Mouse (Mus musculus): ENCODE measurements around the gene Cmtm5. TPM values are rescaled to one million over a fixed set of nuclear protein-coding genes. Genes with fewer than 3 reads are reported as not detected.

The Cmtm5 gene
- polyA plus RNA-seq, 1 experiment from 2014 or later = not detected

GRCm38 (mm10) chr14:54960769-54961168 lies 24.7 kb downstream of the Cmtm5 start:
- DNase-seq (ENCODE audit: low spot score) (no peak), ATAC-seq (replicated peaks; ENCODE audit: low FRiP score) (no peak)
- no peak overlapping the region for H3K9ac ChIP-seq (ENCODE audit: low read depth, low read length)
- no peak overlapping the region for H3K27ac ChIP-seq (ENCODE audit: low read depth, low read length)
- H3K36me3 ChIP-seq (ENCODE audit: control insufficient read depth, insufficient read depth, low read length) = no peaks in the 10 kb centered on the region
- H3K4me3 ChIP-seq (ENCODE audit: low read depth, low read length) = no peak overlapping the region
- H3K4me1 ChIP-seq (replicated peaks; ENCODE audit: control insufficient read depth, insufficient read depth, low read length) = no peaks in the 10 kb centered on the region
- H3K4me2 ChIP-seq = no peak overlapping the region
- H3K9me3 ChIP-seq (ENCODE audit: control insufficient read depth, low read length) = no peaks in the 10 kb centered on the region
- H3K27me3 ChIP-seq (replicated peaks; ENCODE audit: control insufficient read depth, insufficient read depth, low read length) = no peaks in the 10 kb centered on the region
- WGBS = 58% methylated on average over 10 of the region's 10 CpGs

GRCm38 (mm10) chr14:54961487-54961886 lies 25.4 kb downstream of the Cmtm5 start:
- DNase-seq (ENCODE audit: low spot score) (no peak), ATAC-seq (replicated peaks; ENCODE audit: low FRiP score) (no peak)
- 70% methylated on average over 5 of the region's 5 CpGs for WGBS
- Histone ChIP-seq H3K27me3 (replicated peaks; ENCODE audit: control insufficient read depth, insufficient read depth, low read length) (no peaks in the 10 kb centered on the region), H3K36me3 (ENCODE audit: control insufficient read depth, insufficient read depth, low read length) (no peaks in the 10 kb centered on the region), H3K4me2 (no peak overlapping the region), H3K9me3 (ENCODE audit: control insufficient read depth, low read length) (no peaks in the 10 kb centered on the region), H3K4me3 (ENCODE audit: low read depth, low read length) (no peak overlapping the region), H3K27ac (ENCODE audit: low read depth, low read length) (no peak overlapping the region), H3K9ac (ENCODE audit: low read depth, low read length) (no peak overlapping the region), H3K4me1 (replicated peaks; ENCODE audit: control insufficient read depth, insufficient read depth, low read length) (no peaks in the 10 kb centered on the region)

GRCm38 (mm10) chr14:54962714-54963113 lies 26.7 kb downstream of the Cmtm5 start:
- Histone ChIP-seq H3K27ac (ENCODE audit: low read depth, low read length) (no peak overlapping the region), H3K9ac (ENCODE audit: low read depth, low read length) (no peak overlapping the region), H3K4me3 (ENCODE audit: low read depth, low read length) (no peak overlapping the region), H3K27me3 (replicated peaks; ENCODE audit: control insufficient read depth, insufficient read depth, low read length) (no peaks in the 10 kb centered on the region), H3K4me2 (no peak overlapping the region), H3K9me3 (ENCODE audit: control insufficient read depth, low read length) (no peaks in the 10 kb centered on the region), H3K36me3 (ENCODE audit: control insufficient read depth, insufficient read depth, low read length) (no peaks in the 10 kb centered on the region), H3K4me1 (replicated peaks; ENCODE audit: control insufficient read depth, insufficient read depth, low read length) (no peaks in the 10 kb centered on the region)
- DNase-seq (ENCODE audit: low spot score) = no peak
- 83% methylated on average over 7 of the region's 7 CpGs for WGBS
- no peak for ATAC-seq (replicated peaks; ENCODE audit: low FRiP score)

- no peaks in the 10 kb centered on the region for H3K9me3 ChIP-seq (ENCODE audit: control insufficient read depth, low read length)
- no peaks in the 10 kb centered on the region for H3K4me1 ChIP-seq (replicated peaks; ENCODE audit: control insufficient read depth, insufficient read depth, low read length)
- H3K27ac ChIP-seq (ENCODE audit: low read depth, low read length) = no peak overlapping the region
- H3K4me3 ChIP-seq (ENCODE audit: low read depth, low read length) = no peak overlapping the region
- 87% methylated on average over 11 of the region's 11 CpGs for WGBS
- no peak for ATAC-seq (replicated peaks; ENCODE audit: low FRiP score)
- no peak overlapping the region for H3K4me2 ChIP-seq
- no peaks in the 10 kb centered on the region for H3K36me3 ChIP-seq (ENCODE audit: control insufficient read depth, insufficient read depth, low read length)
- no peaks in the 10 kb centered on the region for H3K27me3 ChIP-seq (replicated peaks; ENCODE audit: control insufficient read depth, insufficient read depth, low read length)
- no peak for DNase-seq (ENCODE audit: low spot score)
- no peak overlapping the region for H3K9ac ChIP-seq (ENCODE audit: low read depth, low read length)
Observed at GRCm38 (mm10) chr14:54963727-54964126, 27.7 kb downstream of the Cmtm5 start.

- Histone ChIP-seq H3K4me1 (replicated peaks; ENCODE audit: control insufficient read depth, insufficient read depth, low read length) (no peaks in the 10 kb centered on the region), H3K9ac (ENCODE audit: low read depth, low read length) (no peak overlapping the region), H3K27me3 (replicated peaks; ENCODE audit: control insufficient read depth, insufficient read depth, low read length) (0 out of 2 replicates have a peak, but pooled peaks cover 2% of the 10 kb centered on the region), H3K36me3 (ENCODE audit: control insufficient read depth, insufficient read depth, low read length) (no peaks in the 10 kb centered on the region), H3K4me2 (no peak overlapping the region), H3K9me3 (ENCODE audit: control insufficient read depth, low read length) (no peaks in the 10 kb centered on the region), H3K27ac (ENCODE audit: low read depth, low read length) (no peak overlapping the region), H3K4me3 (ENCODE audit: low read depth, low read length) (no peak overlapping the region)
- no peak for ATAC-seq (replicated peaks; ENCODE audit: low FRiP score)
- no peak for DNase-seq (ENCODE audit: low spot score)
- 73% methylated on average over 15 of the region's 15 CpGs for WGBS
Observed at GRCm38 (mm10) chr14:54965044-54965443, 29.0 kb downstream of the Cmtm5 start.

GRCm38 (mm10) chr14:54965631-54966030 lies 29.6 kb downstream of the Cmtm5 start:
- Histone ChIP-seq H3K4me1 (replicated peaks; ENCODE audit: control insufficient read depth, insufficient read depth, low read length) (no peaks in the 10 kb centered on the region), H3K4me2 (no peak overlapping the region), H3K36me3 (ENCODE audit: control insufficient read depth, insufficient read depth, low read length) (no peaks in the 10 kb centered on the region), H3K4me3 (ENCODE audit: low read depth, low read length) (no peak overlapping the region), H3K9ac (ENCODE audit: low read depth, low read length) (no peak overlapping the region), H3K27ac (ENCODE audit: low read depth, low read length) (no peak overlapping the region), H3K27me3 (replicated peaks; ENCODE audit: control insufficient read depth, insufficient read depth, low read length) (0 out of 2 replicates have a peak, but pooled peaks cover 3% of the 10 kb centered on the region), H3K9me3 (ENCODE audit: control insufficient read depth, low read length) (no peaks in the 10 kb centered on the region)
- 56% methylated on average over 6 of the region's 6 CpGs for WGBS
- ATAC-seq (replicated peaks; ENCODE audit: low FRiP score) = no peak
- no peak for DNase-seq (ENCODE audit: low spot score)

GRCm38 (mm10) chr14:54966320-54966977 lies 30.4 kb downstream of the Cmtm5 start, which contains the start of gene Myh6:
Gene Myh6 (minus strand): TSS chr14:54966927.
- H3K4me1 ChIP-seq (replicated peaks; ENCODE audit: control insufficient read depth, insufficient read depth, low read length) = no peaks in the 10 kb centered on the region
- H3K27ac ChIP-seq (ENCODE audit: low read depth, low read length) = no peak within 1 kb of the TSS
- H3K36me3 ChIP-seq (ENCODE audit: control insufficient read depth, insufficient read depth, low read length) = no peaks in the 10 kb centered on the region
- WGBS = 65% methylated on average over 7 of the region's 7 CpGs
- H3K9me3 ChIP-seq (ENCODE audit: control insufficient read depth, low read length) = no peaks in the 10 kb centered on the region
- DNase-seq (ENCODE audit: low spot score) = no peak
- ATAC-seq (replicated peaks; ENCODE audit: low FRiP score) = no peak
- no peak within 1 kb of the TSS for H3K9ac ChIP-seq (ENCODE audit: low read depth, low read length)
- H3K4me3 ChIP-seq (ENCODE audit: low read depth, low read length) = no peak within 1 kb of the TSS
- H3K27me3 ChIP-seq (replicated peaks; ENCODE audit: control insufficient read depth, insufficient read depth, low read length) = 0 out of 2 replicates have a peak, but pooled peaks cover 3% of the 10 kb centered on the region
- no peak within 1 kb of the TSS for H3K4me2 ChIP-seq

- ATAC-seq (replicated peaks; ENCODE audit: low FRiP score) = no peak
- H3K4me2 ChIP-seq = no peak overlapping the region
- no peak overlapping the region for H3K27ac ChIP-seq (ENCODE audit: low read depth, low read length)
Observed at GRCm38 (mm10) chr14:54967874-54968273, 31.8 kb downstream of the Cmtm5 start.

GRCm38 (mm10) chr14:54968344-54968743 lies 32.3 kb downstream of the Cmtm5 start:
- Histone ChIP-seq H3K27ac (ENCODE audit: low read depth, low read length) (no peak overlapping the region), H3K4me1 (replicated peaks; ENCODE audit: control insufficient read depth, insufficient read depth, low read length) (no peaks in the 10 kb centered on the region)
- ATAC-seq (replicated peaks; ENCODE audit: low FRiP score) = no peak

More at GRCm38 (mm10) chr14:54967874-54968273, 31.8 kb downstream of the Cmtm5 start:
- H3K9ac ChIP-seq (ENCODE audit: low read depth, low read length) = no peak overlapping the region
- H3K4me3 ChIP-seq (ENCODE audit: low read depth, low read length) = no peak overlapping the region
- H3K4me1 ChIP-seq (replicated peaks; ENCODE audit: control insufficient read depth, insufficient read depth, low read length) = no peaks in the 10 kb centered on the region
- H3K36me3 ChIP-seq (ENCODE audit: control insufficient read depth, insufficient read depth, low read length) = no peaks in the 10 kb centered on the region
- no peaks in the 10 kb centered on the region for H3K9me3 ChIP-seq (ENCODE audit: control insufficient read depth, low read length)
- 82% methylated on average over 3 of the region's 3 CpGs for WGBS
- peaks cover 3% of the 10 kb centered on the region; the same call in 1 of the 2 replicates for H3K27me3 ChIP-seq (replicated peaks; ENCODE audit: control insufficient read depth, insufficient read depth, low read length)
- DNase-seq (ENCODE audit: low spot score) = no peak

More at GRCm38 (mm10) chr14:54968344-54968743, 32.3 kb downstream of the Cmtm5 start:
- H3K27me3 ChIP-seq (replicated peaks; ENCODE audit: control insufficient read depth, insufficient read depth, low read length) = peaks cover 3% of the 10 kb centered on the region; the same call in 1 of the 2 replicates
- no peak for DNase-seq (ENCODE audit: low spot score)
- H3K36me3 ChIP-seq (ENCODE audit: control insufficient read depth, insufficient read depth, low read length) = no peaks in the 10 kb centered on the region
- H3K4me3 ChIP-seq (ENCODE audit: low read depth, low read length) = no peak overlapping the region
- no peak overlapping the region for H3K9ac ChIP-seq (ENCODE audit: low read depth, low read length)
- H3K9me3 ChIP-seq (ENCODE audit: control insufficient read depth, low read length) = no peaks in the 10 kb centered on the region
- no peak overlapping the region for H3K4me2 ChIP-seq
